Mouse (Mus musculus): ENCODE results near the gene Atad5. TPM values are rescaled to one million over a fixed set of nuclear protein-coding genes. Genes with fewer than 3 reads are reported as not detected.

Gene Atad5
- total RNA-seq, 1 experiment: 23.6 TPM

GRCm38 (mm10) chr11:80090555-80091164 is 1.5 kb downstream of the Atad5 start:
- H3K4me3 ChIP-seq (ENCODE audit: insufficient read depth in 1 of 2, low read depth in 1 of 2, low read length in 2 of 2, poor library complexity in 1 of 2, severe bottlenecking in 1 of 2): peak overlapping the region in 1 of 2 experiments; percentile 93; a peak in 2 of 4 replicates
- TF ChIP-seq HCFC1 (IDR thresholded peaks at IDR 0.05; ENCODE audit: borderline replicate concordance, insufficient read depth, low read length) (no peak), ZNF384 (IDR thresholded peaks at IDR 0.05; ENCODE audit: low read depth, low read length) (0 out of 2 replicates have a peak, but pooled peaks have one; percentile 59)
- no peak overlapping the region for H3K27ac ChIP-seq (ENCODE audit: insufficient read depth, low read depth, low read length, poor library complexity, severe bottlenecking)
- no peak for DNase-seq (ENCODE audit: low read depth, low spot score)
- H3K36me3 ChIP-seq (ENCODE audit: control insufficient read depth, insufficient read depth, low read length, poor library complexity, severe bottlenecking): no peaks in the 10 kb centered on the region; the same call in 1 of the 2 replicates
- H3K9ac ChIP-seq (ENCODE audit: insufficient read depth, low read depth, low read length, poor library complexity, severe bottlenecking): no peak overlapping the region
- in situ Hi-C loops (cut with MboI; ENCODE audit: low sequenced_read_pairs in 2 of 2, unreplicated experiment in 2 of 2): no loop called here
- peaks cover 0 to 3% of the 10 kb centered on the region in 2 experiments; a peak in 1 of 4 replicates for H3K4me1 ChIP-seq (ENCODE audit: control insufficient read depth in 2 of 2, insufficient read depth in 2 of 2, low read length in 2 of 2, poor library complexity in 1 of 2)
- H3K9me3 ChIP-seq (ENCODE audit: control insufficient read depth, insufficient read depth, low read depth, low read length): no peaks in the 10 kb centered on the region

DNA sequence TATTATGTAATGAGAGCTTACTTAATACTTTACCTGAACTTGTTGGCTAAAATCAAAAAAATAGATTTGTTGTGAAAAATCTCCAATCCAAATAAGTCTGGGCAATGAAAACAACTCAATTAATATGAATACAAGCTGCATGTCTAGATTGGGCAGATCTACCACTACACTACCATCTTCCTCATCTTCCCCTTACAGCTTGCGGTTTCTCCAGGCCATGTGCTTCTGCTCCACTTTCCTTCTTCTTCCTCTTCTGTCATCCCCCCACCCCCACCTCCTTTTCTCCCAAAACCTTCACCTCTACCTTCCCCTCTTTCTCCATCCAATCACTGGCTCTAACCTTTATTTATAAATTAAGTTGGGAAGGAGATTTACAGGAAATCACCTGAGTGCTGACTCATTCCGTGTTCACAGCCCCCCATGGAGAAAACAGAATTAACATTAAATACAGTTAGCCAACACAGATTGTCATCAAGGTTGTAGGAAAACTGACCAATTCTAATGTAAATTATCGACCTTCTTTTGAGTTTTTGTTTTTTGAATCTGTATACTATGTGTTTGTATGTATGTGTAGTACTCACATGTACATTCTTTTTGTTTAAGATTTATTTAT is 9.3 kb downstream of the Atad5 start:
- H3K4me3 ChIP-seq (ENCODE audit: insufficient read depth in 1 of 2, low read depth in 1 of 2, low read length in 2 of 2, poor library complexity in 1 of 2, severe bottlenecking in 1 of 2): no peak overlapping the region
- peaks cover 0 to 8% of the 10 kb centered on the region in 2 experiments; a peak in 2 of 4 replicates for H3K4me1 ChIP-seq (ENCODE audit: control insufficient read depth in 2 of 2, insufficient read depth in 2 of 2, low read length in 2 of 2, poor library complexity in 1 of 2)
- H3K27ac ChIP-seq (ENCODE audit: insufficient read depth, low read depth, low read length, poor library complexity, severe bottlenecking): peak overlapping the region; percentile 47; the same call in 1 of the 2 replicates
- H3K9ac ChIP-seq (ENCODE audit: insufficient read depth, low read depth, low read length, poor library complexity, severe bottlenecking): no peak overlapping the region
- TF ChIP-seq MAFK (IDR thresholded peaks at IDR 0.05; ENCODE audit: insufficient read depth, low read depth, low read length) (peak; percentile 81), HCFC1 (IDR thresholded peaks at IDR 0.05; ENCODE audit: borderline replicate concordance, insufficient read depth, low read length) (no peak)
- H3K36me3 ChIP-seq (ENCODE audit: control insufficient read depth, insufficient read depth, low read length, poor library complexity, severe bottlenecking): peaks cover 9% of the 10 kb centered on the region
- no peaks in the 10 kb centered on the region for H3K9me3 ChIP-seq (ENCODE audit: control insufficient read depth, insufficient read depth, low read depth, low read length)
- in situ Hi-C loops (cut with MboI; ENCODE audit: low sequenced_read_pairs in 2 of 2, unreplicated experiment in 2 of 2): no loop called here
- no peak for DNase-seq (ENCODE audit: low read depth, low spot score)

DNA sequence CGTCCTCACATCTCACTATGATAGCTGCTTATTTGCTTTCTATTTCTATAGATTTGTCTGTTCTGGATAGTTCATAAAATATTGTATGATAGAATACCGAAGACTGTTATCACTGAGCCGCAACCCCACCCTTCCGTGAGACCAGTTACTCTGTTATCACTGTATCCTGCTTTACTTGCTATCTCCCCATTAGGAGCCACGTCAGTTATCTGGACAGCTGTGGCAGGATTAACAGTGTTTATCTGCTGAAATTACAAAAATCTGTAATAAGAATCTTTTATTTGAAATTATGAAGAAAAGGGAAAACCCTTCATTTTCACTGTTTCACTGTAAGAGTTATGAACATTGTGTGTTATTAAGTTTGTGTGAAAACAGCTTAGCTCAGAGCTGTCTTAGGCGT is 12.1 kb downstream of the Atad5 start:
- Histone ChIP-seq H3K27ac (ENCODE audit: insufficient read depth, low read depth, low read length, poor library complexity, severe bottlenecking) (no peak overlapping the region), H3K9ac (ENCODE audit: insufficient read depth, low read depth, low read length, poor library complexity, severe bottlenecking) (no peak overlapping the region), H3K9me3 (ENCODE audit: control insufficient read depth, insufficient read depth, low read depth, low read length) (no peaks in the 10 kb centered on the region), H3K36me3 (ENCODE audit: control insufficient read depth, insufficient read depth, low read length, poor library complexity, severe bottlenecking) (peaks cover 10% of the 10 kb centered on the region), H3K4me1 (ENCODE audit: control insufficient read depth in 2 of 2, insufficient read depth in 2 of 2, low read length in 2 of 2, poor library complexity in 1 of 2) (peaks cover 0 to 8% of the 10 kb centered on the region in 2 experiments; a peak in 2 of 4 replicates), H3K4me3 (ENCODE audit: insufficient read depth in 1 of 2, low read depth in 1 of 2, low read length in 2 of 2, poor library complexity in 1 of 2, severe bottlenecking in 1 of 2) (no peak overlapping the region)
- in situ Hi-C loops (cut with MboI; ENCODE audit: low sequenced_read_pairs in 2 of 2, unreplicated experiment in 2 of 2): no loop called here
- TF ChIP-seq CHD2 (IDR thresholded peaks at IDR 0.05; ENCODE audit: low read depth, low read length) (no peak), ZNF384 (IDR thresholded peaks at IDR 0.05; ENCODE audit: low read depth, low read length) (no peak), ZC3H11A (IDR thresholded peaks at IDR 0.05; ENCODE audit: borderline replicate concordance, low read depth, low read length) (no peak), MAFK (IDR thresholded peaks at IDR 0.05; ENCODE audit: insufficient read depth, low read depth, low read length) (no peak), HCFC1 (IDR thresholded peaks at IDR 0.05; ENCODE audit: borderline replicate concordance, insufficient read depth, low read length) (no peak)
- DNase-seq (ENCODE audit: low read depth, low spot score): no peak

GRCm38 (mm10) chr11:80104407-80104806 is 15.2 kb downstream of the Atad5 start:
- H3K4me3 ChIP-seq (ENCODE audit: insufficient read depth in 1 of 2, low read depth in 1 of 2, low read length in 2 of 2, poor library complexity in 1 of 2, severe bottlenecking in 1 of 2): no peak overlapping the region
- in situ Hi-C loops (cut with MboI; ENCODE audit: low sequenced_read_pairs in 2 of 2, unreplicated experiment in 2 of 2): no loop called here
- no peak overlapping the region for H3K9ac ChIP-seq (ENCODE audit: insufficient read depth, low read depth, low read length, poor library complexity, severe bottlenecking)
- DNase-seq (ENCODE audit: low read depth, low spot score): no peak
- no peaks in the 10 kb centered on the region for H3K9me3 ChIP-seq (ENCODE audit: control insufficient read depth, insufficient read depth, low read depth, low read length)
- peaks cover 13% of the 10 kb centered on the region for H3K36me3 ChIP-seq (ENCODE audit: control insufficient read depth, insufficient read depth, low read length, poor library complexity, severe bottlenecking)
- H3K27ac ChIP-seq (ENCODE audit: insufficient read depth, low read depth, low read length, poor library complexity, severe bottlenecking): no peak overlapping the region
- H3K4me1 ChIP-seq (ENCODE audit: control insufficient read depth in 2 of 2, insufficient read depth in 2 of 2, low read length in 2 of 2, poor library complexity in 1 of 2): peaks cover 0 to 5% of the 10 kb centered on the region in 2 experiments; a peak in 2 of 4 replicates
- TF ChIP-seq ZC3H11A (IDR thresholded peaks at IDR 0.05; ENCODE audit: borderline replicate concordance, low read depth, low read length) (no peak), MAFK (IDR thresholded peaks at IDR 0.05; ENCODE audit: insufficient read depth, low read depth, low read length) (no peak), CHD2 (IDR thresholded peaks at IDR 0.05; ENCODE audit: low read depth, low read length) (no peak), HCFC1 (IDR thresholded peaks at IDR 0.05; ENCODE audit: borderline replicate concordance, insufficient read depth, low read length) (no peak), ZNF384 (IDR thresholded peaks at IDR 0.05; ENCODE audit: low read depth, low read length) (no peak)

Data from ES-E14 (cell line).